Mouse (Mus musculus) liver, adult 2 months (tissue): ENCODE measurements around the gene Lmcd1.

Experiments
- CTCF ChIP-seq: fragments of 200-500 bp; IDR thresholded peaks from 2 replicates; pipeline ENCODE4 v1.5.1; 2011; ENCODE audit warnings: low read depth, low read length, control low read depth
- POLR2A ChIP-seq: fragments of 200-500 bp; IDR thresholded peaks from 2 replicates; pipeline ENCODE4 v1.6.1; 2011; ENCODE audit warnings: low read length, control low read depth; ENCODE audit not compliant: insufficient read depth; ENCODE audit errors: extremely low read depth

DNA sequence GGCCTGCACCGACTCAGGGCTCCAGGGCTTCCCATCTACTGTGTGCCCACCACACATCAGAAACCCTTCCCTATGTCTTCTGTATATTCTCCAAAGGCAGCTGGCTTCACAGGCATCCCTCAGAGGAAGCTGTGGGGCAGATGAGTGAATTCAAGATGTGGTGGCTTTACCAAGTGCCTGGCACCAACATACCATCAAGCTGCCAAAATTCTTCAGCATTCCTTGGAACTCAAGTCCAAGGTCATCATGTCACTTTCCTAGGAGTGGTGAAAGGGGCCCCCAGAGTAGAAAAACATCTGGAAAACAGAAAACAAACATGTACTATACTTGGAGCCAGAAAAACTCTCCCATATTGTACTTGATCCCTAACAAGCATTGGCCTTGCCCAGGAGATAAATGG is 85.8 kb downstream of the Lmcd1 start:
- TF ChIP-seq POLR2A (no peak), CTCF (no peak)
